ENCODE assay signal across 19 mouse cellular contexts in genomic region chr8:10705909-10706308, GRCm38 (mm10).
"Had no signal": no experiment of that assay in that cellular context is flagged by ENCODE, and none has a peak within 500 bp of the region (broad histone marks: within the 10 kb centered on the region; RNA-seq: fewer than 3 reads in every experiment).

No protein-coding gene starts in this region.

- DNase-seq: liver, postnatal 0 days; lung, adult 2 months; lung, postnatal 10 days; lung, postnatal 36 days; retina, postnatal 1 day; right cerebral cortex, adult 18-20 months; right cerebral cortex, postnatal 25 days; right cerebral cortex, postnatal 4 days; spleen, adult 18-20 months; thymus, adult 18-20 months; thymus, postnatal 14 days; thymus, postnatal 36 days had no signal

- ATAC-seq: liver, postnatal 0 days; midbrain, embryonic 13.5 days; midbrain, embryonic 16.5 days had no signal

- H3K27me3 ChIP-seq: liver, embryonic 15.5 days; neural tube, embryonic 13.5 days; neural tube, embryonic 15.5 days had no signal

- H3K27ac ChIP-seq: liver, embryonic 15.5 days; midbrain, embryonic 10.5 days; midbrain, embryonic 13.5 days; neural tube, embryonic 13.5 days; neural tube, embryonic 15.5 days had no signal

- H3K36me3 ChIP-seq: liver, embryonic 15.5 days; midbrain, embryonic 10.5 days; midbrain, embryonic 13.5 days; neural tube, embryonic 13.5 days; neural tube, embryonic 15.5 days had no signal

- H3K4me1 ChIP-seq: liver, embryonic 15.5 days had no signal

- H3K9ac ChIP-seq: liver, embryonic 15.5 days; liver, postnatal 0 days; midbrain, embryonic 13.5 days; neural tube, embryonic 13.5 days; neural tube, embryonic 15.5 days had no signal

- H3K4me2 ChIP-seq: liver, embryonic 15.5 days; midbrain, embryonic 13.5 days; neural tube, embryonic 13.5 days; neural tube, embryonic 15.5 days had no signal

- H3K4me3 ChIP-seq: liver, embryonic 15.5 days; midbrain, embryonic 10.5 days; midbrain, embryonic 13.5 days; myocyte; neural tube, embryonic 13.5 days; neural tube, embryonic 15.5 days had no signal

- H3K9me3 ChIP-seq: liver, embryonic 15.5 days; midbrain, embryonic 10.5 days; midbrain, embryonic 13.5 days; neural tube, embryonic 13.5 days; neural tube, embryonic 15.5 days had no signal
